Mouse (Mus musculus): ENCODE measurements around the gene Tfcp2l1.

DNA sequence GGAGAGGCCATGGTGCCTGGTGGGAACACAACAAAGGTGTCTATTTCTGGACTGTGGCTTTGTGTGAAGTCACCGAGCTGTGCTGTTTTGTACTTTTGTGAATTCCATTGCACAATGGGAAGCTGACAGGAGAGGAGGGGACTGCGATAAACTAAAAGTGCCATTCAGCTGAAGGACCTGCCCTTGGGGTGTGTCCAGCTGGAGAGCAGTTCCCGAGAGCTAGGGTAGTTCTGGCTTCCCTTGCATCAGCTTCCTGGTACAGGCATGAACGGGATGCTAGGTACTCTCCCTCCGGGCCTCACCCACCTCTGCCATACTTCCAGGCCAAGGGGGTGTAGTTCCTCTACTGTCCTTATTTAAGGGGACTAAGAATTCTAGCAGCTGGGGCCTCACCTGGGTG, 62.1 kb downstream of the Tfcp2l1 start:
- TF ChIP-seq POLR2A (IDR thresholded peaks at IDR 0.05; ENCODE audit: low read depth, low read length) (no peak), RAD21 (IDR thresholded peaks at IDR 0.05; ENCODE audit: low read depth, low read length) (no peak), MYC (IDR thresholded peaks at IDR 0.05; ENCODE audit: low read depth, low read length) (no peak), JUND (conservative IDR thresholded peaks at IDR 0.05; ENCODE audit: low read depth, low read length) (no peak), HCFC1 (IDR thresholded peaks at IDR 0.05; ENCODE audit: low read depth, low read length) (no peak)

All from CH12.LX (cell line).